Mouse (Mus musculus) spleen, postnatal 36 days (tissue): ENCODE measurements at regions not wholly inside any gene's neighbourhood (a gene's known extent, or its start where the extent isn't known, plus 50 kb on each side); places are given as distances from the start of the nearest gene placed in this dataset.
A peak's percentile ranks its signal among the peaks of the same experiment; 100 is the strongest.

Experiments used
- DNase-seq, 2 experiments: peaks; one replicate each; pipeline ENCODE4 v3.0.0; 2022; ENCODE audit warnings: low spot score in 2 of 2, mixed read lengths in 1 of 2

DNA sequence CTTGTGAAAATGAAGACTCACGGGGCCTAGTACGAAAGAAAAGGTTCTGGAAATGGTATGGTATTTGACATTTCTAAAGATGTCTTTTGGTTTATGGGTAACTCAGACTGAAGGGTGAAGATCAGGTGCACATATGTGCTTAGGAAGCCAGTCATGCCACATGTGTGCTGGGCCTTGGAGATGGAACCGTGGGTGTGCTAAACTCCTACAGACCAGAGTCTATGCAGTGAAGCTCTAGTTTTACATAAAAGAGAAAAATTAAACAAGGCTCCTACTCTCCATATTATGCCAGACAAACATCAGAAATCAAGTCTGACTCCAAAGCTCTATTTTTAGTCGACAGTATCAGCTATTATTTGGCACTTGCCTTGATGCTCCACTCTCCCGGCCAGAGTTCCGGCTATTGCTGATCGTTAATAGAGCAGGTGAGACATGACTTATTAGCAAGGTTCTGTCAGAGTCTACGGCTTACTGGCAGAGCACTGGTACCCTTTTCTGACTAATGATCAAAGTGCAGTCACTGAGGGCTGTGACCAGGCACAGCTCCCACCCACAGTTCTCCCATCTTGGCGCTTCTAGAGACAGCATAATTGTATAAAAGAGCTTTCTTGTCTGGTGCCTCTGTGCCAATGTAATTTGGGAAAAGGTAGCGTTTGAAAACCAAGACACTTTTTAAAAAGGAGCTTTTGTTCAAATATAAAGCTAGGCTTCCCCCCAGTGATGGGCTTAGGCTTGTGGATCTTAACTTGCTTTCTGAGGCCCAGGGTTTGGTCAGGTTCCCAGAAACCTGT is 119.2 kb upstream of the Ccdc122 start:
- DNase-seq, result no peak

DNA sequence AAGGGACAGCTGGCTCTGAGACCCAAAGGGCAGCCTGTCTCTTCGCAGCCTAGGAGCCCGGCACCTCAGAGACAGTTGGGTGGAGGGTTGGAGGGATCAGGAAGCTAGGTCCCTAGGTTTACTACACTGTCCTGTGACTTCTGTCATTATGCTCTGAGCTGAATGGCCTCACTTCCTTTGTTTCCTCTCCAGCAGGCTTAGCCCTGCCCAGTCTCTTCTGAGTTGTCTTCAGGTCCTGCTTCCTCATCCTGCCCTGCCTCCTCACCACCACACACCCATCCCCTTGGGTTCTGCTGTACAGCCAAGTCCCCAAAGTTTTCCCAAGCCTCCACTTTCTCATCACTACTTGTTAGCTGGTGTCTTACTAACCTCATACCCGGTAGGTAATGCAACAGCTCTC is 122.7 kb upstream of the Ccdc122 start:
- DNase-seq, result no peak

DNA sequence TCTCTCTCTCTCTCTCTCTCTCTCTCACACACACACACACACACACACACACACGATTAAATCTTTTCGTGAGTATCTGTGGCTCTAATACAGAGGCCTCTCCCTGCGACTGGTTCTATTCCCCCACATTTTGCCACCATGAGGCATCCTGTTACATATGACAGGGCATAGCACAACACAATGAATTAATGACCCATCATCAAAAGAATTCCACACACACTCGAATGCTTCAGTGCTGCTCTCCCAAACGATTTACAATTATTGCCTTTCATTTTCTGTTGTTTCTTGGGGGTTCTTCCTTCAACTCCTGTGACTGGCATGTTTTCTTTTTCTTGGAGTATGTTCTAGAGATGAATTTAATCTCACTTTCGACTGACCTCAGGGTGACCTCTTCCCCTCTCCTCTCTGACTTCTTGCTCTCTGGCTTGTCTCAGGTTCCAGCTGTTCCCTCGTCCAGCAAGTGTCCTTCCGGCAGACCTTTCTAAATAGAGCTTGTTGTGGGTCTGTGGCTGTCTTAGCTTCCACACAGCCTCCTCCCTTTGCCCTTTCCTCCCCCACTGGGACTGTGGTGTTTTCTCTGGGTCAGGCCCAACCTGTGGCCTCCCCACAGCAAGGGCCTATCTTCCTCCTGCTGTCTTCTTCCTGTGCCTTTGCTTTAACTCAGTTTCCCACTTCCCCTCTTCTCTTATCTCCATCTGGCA is 124.1 kb upstream of the Ccdc122 start:
- DNase-seq, result no peak

DNA sequence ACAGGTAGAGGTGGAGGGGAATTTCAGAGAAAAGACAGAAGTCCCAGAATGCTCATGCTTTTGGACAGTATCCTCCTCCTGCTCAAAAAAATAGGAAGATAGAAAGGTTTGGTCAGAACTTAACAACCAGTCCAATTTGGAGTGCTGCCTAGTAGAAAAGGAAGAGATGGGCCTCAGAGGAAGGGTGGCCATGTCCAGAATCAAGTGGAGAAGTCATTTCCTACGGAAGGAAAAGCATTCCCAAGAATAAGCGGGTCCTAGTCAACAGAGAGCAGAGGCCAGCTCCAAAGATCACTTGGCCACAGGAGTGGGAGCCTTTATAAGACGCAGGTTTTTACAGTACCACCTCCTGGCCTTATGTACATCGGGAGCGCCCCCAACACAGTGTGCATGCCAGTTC is 125.3 kb upstream of the Ccdc122 start:
- no peak for DNase-seq

DNA sequence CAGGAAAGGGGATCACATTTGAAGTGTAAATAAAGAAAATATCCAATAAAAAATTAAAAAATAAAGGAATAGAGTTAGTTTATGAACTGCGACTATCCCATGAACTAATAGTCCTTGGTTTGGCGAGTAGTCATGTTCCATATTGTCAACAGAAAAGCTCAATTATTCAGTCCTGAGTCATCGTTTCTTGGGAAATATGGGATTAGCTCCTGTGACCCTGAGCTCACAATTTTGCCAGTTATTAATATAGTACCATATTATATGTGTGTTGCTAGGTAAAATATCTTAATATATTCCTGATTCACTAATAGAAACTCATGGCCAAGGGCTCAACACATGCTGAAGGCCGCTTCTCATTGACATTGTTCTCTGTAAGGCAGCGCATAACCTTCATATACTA is 126.4 kb upstream of the Ccdc122 start:
- no peak for DNase-seq

DNA sequence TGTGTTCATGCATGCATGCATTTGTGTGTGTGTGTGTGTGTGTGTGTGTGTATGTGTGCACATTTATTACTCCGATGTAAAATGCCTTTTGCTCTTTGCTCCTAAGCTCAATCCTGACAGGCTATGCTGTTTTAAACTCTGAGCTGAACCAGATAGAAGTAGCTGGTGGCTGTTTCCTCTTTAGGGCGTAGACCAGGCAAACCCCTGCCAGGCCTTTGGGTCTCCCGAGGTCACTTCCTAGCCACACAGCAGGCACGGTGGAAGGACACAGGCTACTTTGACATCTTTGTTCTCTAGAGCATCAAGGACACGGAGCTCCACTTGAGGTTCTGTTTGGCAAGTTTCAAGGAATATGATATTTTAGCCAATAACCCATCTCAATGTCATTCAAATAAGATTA is 128.6 kb upstream of the Ccdc122 start:
- no peak for DNase-seq

DNA sequence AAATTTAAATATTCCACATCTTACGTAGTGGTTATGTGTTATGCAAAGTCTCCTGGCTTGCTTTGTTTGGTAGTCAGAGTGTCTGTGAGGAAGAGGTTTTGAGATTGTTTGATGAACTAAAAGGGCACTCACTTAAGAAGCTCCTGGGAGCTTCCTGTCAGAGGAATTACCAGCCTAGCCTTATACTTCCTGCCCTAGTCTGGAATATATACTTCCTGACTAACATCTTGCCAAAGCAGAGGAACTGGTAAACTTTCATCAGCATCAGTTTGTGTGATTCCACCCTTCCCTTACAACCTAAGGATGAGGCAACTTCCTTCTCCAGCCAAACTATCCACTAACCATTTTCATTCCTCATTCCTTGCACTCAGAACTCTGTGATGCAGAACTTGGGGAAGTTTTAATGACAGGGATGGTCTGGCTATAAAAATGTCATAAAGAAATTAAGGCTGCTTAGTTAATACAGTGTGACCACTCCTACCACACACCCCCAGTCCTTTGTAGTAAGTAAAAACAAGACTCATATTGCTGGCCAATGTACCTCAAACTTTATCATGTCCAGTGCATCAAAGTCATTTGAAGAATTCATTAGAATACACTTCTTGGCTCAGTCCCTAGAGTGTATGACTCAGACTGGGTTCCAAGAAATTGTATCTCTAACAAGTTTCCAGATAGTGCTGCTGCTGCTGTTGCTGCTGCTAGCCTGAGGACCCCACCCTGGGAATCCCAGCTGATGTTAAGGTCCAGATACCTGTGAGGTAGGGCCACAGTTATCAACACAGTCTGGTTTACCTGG is 133.4 kb upstream of the Ccdc122 start:
- DNase-seq, result no peak

DNA sequence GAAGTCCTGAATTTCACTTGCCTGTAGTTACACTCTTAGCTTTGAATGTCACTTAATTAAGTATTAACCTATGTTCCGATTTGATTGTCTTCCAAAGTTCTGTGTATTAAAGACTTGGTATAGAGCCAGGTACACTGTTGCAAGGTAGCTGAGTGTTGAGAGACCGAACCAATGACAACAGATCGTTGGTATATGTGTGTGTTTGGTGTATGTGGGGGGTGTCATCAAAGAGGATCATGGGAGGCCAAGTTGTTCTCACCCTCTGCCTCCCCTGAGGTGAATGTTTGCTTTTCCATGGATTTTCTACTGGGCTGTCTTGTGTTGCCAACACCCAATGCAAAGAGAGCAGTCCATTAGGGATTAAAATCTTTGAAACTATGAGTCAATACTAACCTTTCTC is 135.1 kb upstream of the Ccdc122 start:
- DNase-seq, result no peak

DNA sequence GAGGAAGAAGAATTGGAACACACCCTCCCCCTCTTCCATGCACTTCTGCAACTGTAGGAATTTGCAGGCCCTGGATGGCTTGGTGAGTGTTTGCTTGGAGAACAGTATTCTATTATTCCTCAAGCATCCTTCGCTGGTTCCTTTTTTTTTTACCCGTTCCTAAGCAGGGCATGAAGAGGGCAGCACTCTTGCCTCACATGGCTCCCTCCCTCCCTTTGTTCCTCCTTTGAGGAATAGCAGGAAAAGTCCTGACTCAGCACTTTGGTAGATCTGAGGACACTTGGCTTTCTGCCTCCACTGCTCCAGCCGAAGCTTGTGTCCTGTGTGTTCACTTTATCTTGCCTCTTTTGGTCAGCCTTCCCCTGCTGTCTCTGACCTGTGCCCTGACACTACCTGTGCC is 137.2 kb upstream of the Ccdc122 start:
- DNase-seq, result no peak

DNA sequence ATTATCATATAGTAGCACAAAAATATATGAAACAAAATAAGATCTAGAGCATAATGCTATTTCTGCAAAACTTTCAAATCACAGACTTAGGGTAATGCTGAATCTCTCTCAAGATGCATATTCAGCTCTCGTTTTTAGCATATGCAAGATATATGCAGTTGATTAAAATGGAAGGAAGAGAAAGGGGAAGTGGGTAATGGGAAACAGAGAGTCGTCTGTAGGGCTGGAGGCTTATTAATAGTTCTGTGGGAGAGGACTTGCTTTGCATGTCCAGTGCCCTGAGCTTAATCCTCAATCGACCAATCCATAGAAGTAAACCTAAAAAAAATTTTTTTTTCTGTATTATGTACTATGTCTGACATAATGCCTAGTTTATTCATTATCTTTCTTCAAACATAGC is 148.9 kb upstream of the Ccdc122 start:
- no peak for DNase-seq

DNA sequence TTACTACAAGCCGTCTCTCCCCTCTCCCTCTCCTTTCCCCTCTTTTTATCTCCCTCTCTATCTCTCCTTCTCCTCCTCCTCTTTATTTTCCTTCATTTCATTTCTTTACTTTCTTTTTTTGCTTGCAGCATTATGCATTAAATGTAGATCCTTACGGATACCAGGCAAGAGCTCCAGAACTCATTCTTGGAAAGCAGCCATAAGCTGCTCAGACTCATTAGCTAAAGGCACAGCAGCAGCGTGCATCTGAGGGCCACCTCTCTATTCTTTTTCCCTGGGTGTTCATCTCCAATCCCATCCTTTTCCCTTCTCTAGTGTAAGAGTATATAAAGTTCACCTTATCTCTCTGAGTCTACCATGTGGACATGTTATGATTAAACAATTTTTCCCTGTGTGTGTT is 149.4 kb upstream of the Ccdc122 start:
- DNase-seq, result no peak

DNA sequence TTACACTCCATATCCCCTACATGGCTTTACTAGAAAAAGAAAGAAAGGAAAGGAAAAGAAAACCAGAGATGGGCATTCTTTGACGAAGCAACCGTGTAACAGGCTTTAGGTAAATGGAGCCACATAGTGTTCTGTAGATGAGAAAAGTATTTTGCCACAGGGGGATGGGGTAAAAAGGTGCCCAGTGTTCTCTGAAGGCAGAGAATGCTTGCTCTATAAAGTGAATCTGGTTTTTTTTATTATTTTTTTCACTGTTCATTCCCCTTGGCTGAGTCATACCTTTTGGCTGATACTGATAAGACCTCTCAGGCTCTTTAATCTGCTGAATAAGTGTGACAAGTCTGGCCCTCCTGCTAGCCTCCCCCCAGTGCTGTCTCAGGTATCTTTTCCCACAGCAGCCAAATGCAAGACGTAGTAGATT is 153.3 kb upstream of the Ccdc122 start:
- DNase-seq, result peak; percentile 2 to 11

DNA sequence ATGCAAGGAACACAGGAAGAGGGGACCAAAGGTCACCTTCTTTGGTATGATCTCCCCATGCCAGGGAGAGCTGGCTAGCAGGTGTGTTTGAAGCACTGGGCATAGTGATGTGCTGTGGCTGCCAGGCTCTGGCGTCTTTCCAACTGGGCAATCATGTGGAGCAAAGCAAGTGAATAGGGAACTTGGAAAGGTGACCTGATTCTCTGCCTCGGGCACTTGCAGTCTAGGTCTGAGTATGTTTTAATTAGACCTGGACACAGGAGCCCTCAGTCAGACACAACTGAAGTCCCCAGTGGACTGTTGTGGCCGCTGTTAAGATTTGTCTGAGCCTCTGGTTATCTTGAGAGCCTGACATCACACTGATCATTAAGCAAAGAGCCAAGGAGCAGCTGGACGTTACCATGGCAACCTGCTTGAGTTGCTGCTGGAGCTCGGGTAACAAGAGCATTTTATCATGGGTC is 153.8 kb upstream of the Ccdc122 start:
- no peak for DNase-seq

DNA sequence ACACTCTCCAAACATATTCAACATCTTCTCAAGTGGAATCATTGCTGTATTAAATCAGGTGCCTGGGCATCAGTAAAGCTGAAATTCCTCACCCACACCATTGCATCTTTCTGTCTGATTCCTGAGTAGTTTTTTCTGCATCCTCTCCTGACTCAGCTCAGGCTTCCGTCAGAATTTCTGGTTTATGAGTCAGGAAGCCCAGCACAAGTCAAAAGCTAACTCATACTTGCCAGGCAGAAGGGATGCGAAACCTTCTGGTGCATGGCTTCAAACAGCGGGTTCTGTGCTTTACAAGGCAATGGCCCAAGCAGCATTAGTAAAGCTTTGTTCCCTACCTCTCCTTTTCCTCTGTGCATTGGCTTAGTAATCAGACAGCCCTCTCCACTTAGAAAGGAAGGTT is 155.7 kb upstream of the Ccdc122 start:
- no peak for DNase-seq

DNA sequence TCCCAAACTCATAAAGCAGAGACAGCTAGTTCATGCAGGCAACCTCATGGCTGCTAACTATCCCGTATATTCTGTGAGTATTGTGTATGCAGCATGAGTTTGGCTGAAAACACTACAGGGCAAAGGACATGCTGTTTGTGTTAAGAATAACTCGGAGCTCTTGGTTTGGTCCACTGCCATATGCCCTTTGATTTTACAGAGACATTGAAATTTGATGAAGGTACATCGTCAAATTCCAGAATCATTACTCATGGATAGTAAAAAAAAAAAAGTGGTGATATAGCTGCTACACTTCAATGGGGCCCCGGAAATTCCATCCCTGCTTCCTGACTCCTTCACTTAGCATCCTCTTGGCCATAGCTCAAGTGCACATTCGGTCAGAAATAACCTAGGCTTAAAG is 159.3 kb upstream of the Ccdc122 start:
- DNase-seq, result no peak

DNA sequence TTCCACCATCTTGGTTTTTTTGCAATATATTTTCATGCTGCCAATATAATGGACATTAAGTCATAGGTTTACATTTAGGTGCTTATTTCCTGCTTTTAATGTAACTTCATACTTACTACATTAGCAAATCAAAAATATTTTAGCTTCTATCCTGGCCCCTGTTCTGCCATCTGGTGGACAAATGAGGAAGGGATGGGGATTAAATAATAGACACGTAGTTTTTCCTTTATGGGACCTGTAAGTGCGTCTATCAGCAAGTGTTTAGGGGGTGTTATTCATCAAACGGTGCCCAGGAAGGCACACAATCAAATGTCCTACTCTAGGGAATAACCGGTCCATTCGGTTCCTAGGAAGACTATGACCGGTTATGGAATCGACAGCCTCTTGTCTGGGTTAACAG is 160.6 kb upstream of the Ccdc122 start:
- DNase-seq, result peak; percentile 11 to 31

DNA sequence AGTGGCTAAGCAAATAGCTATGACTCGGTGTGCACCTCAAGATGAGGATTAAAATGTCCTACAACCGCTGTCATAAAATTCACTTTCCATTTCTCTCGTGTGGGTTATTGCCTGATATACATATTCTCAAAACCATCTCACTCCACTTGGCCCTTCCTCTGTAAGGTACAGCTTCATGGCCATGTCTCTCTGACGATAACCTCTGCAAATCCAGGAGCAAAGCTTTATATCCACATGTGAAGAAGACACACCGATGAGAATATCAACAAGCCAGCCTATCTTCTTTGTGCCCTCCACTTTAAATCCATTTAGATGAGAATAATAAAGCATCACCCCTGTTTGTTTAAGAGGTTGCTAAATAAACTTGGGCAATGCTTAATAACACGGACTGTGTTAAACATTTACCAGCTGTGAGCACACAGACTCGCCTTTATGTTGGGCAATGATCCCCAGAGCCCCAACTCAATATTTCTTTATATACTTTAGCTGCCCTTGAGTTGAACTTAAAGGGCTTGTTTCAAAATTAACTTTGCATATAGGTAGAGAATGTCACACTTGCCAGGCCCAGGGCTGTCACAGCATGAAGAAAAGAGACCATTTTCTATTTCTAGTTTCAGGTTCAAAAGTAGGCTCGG is 161.2 kb upstream of the Ccdc122 start:
- DNase-seq, result no peak

DNA sequence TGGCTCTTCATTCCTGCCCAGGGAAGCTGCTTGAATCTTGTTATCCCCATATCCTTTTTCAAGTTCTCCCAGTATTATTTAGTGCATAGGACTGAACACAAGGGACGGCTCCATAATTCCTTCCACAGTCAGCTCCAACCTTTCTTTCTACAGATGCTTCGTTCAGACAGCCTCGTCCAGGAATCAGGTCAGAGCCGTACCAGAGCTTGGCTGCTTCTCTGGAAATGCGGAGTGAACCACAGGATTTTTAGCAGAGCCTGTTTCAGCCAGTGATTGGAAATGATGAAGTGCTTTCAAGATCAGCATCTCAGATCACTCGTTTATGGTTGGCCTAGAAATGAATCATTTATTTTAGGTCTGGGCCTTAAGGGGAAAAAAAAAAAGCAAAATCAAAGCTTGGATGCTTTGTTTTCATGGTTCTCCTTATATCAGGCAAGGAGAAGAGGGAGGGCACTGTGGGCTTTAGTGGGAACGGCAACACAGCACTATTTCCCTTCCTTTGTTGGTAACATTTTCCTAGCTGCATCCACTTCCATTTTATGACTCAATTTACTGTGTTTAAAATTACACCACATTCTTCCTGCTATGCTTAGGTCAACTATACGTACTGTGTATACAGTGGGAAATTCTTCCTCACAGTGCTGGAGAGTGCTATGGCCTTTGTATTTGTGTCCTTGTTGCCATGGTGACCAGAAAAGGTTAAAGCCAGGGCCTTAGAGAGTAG is 161.9 kb upstream of the Ccdc122 start:
- DNase-seq, result no peak

DNA sequence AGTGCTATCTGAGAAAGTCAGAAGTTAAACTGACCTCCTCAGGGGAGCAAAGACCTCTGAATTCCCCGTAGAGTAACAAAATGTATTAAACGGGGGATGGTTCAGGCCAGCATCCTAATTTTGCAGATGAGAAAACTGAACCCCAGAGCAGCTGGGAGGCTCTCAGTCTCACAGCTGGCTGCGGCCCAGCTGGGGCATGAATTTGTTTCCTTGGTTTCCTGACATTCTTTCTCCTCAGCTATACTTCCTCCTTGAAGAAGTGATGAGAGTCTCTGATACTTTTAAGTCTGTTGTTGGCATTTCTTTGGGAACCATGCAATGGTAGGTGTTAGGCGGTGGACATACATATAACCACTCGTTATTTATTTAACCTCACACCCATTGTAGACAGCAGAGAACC is 162.9 kb upstream of the Ccdc122 start:
- DNase-seq, result no peak

DNA sequence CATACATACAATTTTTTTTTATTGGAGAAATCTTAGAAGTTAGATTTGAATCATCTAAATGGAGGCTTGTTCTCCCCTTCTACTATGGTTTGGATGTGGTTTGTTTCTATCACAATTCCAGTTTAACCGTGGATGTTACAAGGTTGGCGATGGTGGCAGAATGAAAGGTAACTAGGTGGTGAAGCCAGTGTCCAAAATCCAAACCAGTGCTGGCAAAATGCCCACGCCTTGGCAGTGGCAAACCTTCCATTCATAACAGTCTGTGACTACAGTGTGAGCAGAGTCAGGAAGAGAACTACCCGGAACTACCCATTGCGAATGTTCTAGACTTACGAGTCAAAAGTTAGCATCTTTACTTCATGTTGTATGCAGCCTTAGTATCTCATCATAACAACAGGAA is 163.6 kb upstream of the Ccdc122 start:
- no peak for DNase-seq

DNA sequence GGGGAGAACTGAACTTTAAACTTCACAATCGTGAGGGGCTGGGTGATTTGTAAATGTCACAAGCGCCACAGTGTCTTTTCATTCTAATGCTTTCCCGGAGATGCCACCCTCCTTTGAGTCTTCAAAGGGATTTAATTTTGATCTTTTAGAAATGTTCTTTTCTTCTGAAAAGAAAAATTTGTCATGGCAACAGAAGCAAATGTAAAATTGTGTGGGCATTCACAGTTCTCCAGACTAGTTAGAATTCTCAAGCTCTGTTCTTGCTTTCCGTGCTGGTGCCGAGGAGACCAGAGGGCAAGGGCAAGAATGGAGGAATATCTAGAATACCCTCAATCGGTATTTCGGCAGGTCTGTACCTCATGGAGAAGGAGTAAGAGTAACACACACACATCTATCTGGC is 164.1 kb upstream of the Ccdc122 start:
- DNase-seq, result no peak
